Mouse (Mus musculus): Measurements from ENCODE around the gene Atat1. TPM values are rescaled to one million over a fixed set of nuclear protein-coding genes. Genes with fewer than 3 reads are reported as not detected.
A peak's percentile ranks its signal among the peaks of the same experiment; 100 is the strongest.

Gene Atat1
- polyA plus RNA-seq, 1 experiment from 2014 or later: 105 TPM

GRCm38 (mm10) chr17:35923281-35923680, 13.4 kb upstream of the Atat1 start:
- no peak for DNase-seq (ENCODE audit: extremely low spot score, low spot score)
- Histone ChIP-seq H3K4me1 (peaks cover 27% of the 10 kb centered on the region), H3K36me3 (replicated peaks) (peaks cover 77% of the 10 kb centered on the region), H3K27me3 (ENCODE audit: poor library complexity, severe bottlenecking) (no peaks in the 10 kb centered on the region), H3K4me3 (no peak overlapping the region), H3K9me3 (no peaks in the 10 kb centered on the region), H3K27ac (no peak overlapping the region)
- 93% methylated on average over 4 of the region's 4 CpGs for WGBS

DNA sequence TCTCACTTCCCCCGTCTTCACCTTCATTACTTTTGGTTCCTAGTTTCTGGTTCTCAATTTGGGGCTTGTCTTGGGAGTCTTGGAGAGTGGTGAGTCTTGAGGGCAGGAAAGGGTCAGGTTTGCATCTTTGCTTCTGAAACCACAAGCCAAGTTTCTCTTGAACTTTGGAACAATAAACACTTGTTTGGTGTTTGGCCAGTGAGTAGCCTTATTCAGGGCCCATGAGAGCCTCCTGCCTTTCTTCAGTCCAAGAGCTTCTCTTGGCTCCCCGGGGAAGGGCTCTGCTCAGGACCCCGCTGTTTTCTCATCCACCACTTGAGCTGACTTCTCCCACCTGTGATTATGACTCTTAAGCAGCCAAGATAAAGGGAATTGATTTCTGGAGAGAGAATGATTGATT, 12.7 kb upstream of the Atat1 start:
- H3K4me1 ChIP-seq: peaks cover 27% of the 10 kb centered on the region
- H3K4me3 ChIP-seq: no peak overlapping the region
- no peak overlapping the region for H3K27ac ChIP-seq
- H3K36me3 ChIP-seq (replicated peaks): peaks cover 73% of the 10 kb centered on the region
- no peak for DNase-seq (ENCODE audit: extremely low spot score, low spot score)
- no peaks in the 10 kb centered on the region for H3K9me3 ChIP-seq
- H3K27me3 ChIP-seq (ENCODE audit: poor library complexity, severe bottlenecking): no peaks in the 10 kb centered on the region
- 97% methylated on average over 3 of the region's 3 CpGs for WGBS

DNA sequence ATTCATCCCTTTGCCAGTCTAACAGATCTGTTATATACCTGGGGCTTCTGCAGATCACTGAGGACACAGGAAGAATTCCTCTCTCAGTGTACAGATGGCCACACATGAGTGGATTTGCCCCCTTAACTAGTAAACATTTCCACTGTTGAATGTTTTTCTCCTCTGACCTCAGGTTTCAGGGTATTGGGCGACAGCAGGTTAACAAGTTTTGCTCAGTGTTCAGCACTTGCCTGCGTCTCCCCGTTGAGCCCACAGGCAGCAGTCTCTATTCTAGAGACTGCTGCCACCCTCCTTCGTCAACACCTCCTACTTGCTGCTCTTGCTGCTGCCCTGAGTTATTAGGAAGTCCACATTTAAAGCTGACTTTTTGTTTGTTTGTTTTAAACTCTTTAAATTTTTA, 11.8 kb upstream of the Atat1 start:
- 90% methylated on average over 4 of the region's 4 CpGs for WGBS
- Histone ChIP-seq H3K36me3 (replicated peaks) (peaks cover 71% of the 10 kb centered on the region), H3K27ac (0 out of 2 replicates have a peak overlapping the region, but pooled peaks have one; percentile 97), H3K4me1 (peaks cover 27% of the 10 kb centered on the region), H3K27me3 (ENCODE audit: poor library complexity, severe bottlenecking) (no peaks in the 10 kb centered on the region), H3K9me3 (no peaks in the 10 kb centered on the region), H3K4me3 (no peak overlapping the region)
- DNase-seq (ENCODE audit: extremely low spot score, low spot score): no peak

- Histone ChIP-seq H3K27me3 (ENCODE audit: poor library complexity, severe bottlenecking) (no peaks in the 10 kb centered on the region), H3K4me1 (peaks cover 27% of the 10 kb centered on the region), H3K4me3 (peak overlapping the region; percentile 18; the same call in 1 of the 2 replicates), H3K9me3 (no peaks in the 10 kb centered on the region), H3K27ac (peak overlapping the region; percentile 97), H3K36me3 (replicated peaks) (peaks cover 64% of the 10 kb centered on the region)
- WGBS: 81% methylated on average over 5 of the region's 5 CpGs
- DNase-seq (ENCODE audit: extremely low spot score, low spot score): no peak
Observed at GRCm38 (mm10) chr17:35920862-35921562, 11.1 kb upstream of the Atat1 start.

DNA sequence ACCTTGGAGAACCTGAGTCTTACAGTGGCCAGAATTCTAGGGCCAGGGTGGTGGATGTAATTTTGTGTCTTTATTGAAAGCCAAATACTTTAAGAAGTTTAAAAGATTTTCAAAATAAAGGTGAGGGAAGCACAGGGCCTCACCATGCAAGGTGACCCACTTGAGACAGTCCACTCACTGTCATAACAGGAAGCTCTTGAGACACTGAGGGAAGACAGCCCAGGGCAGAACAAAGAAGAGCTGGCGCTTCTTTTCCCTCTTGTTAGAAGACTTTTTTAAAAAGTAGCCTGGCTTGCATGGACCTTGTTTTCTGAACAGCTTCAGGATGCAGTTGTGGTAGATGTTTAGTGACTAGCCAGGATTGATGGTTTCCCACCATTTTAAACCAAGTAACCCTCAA, 10.5 kb upstream of the Atat1 start:
- no peak for DNase-seq (ENCODE audit: extremely low spot score, low spot score)
- Histone ChIP-seq H3K27me3 (ENCODE audit: poor library complexity, severe bottlenecking) (no peaks in the 10 kb centered on the region), H3K4me1 (peaks cover 31% of the 10 kb centered on the region), H3K36me3 (replicated peaks) (peaks cover 57% of the 10 kb centered on the region), H3K4me3 (peak overlapping the region; percentile 83; the same call in 1 of the 2 replicates), H3K27ac (peak overlapping the region; percentile 97), H3K9me3 (no peaks in the 10 kb centered on the region)
- WGBS: 85% methylated on average over 1 of the region's 1 CpGs

- H3K4me3 ChIP-seq: peak overlapping the region; percentile 83
- 65% methylated on average over 6 of the region's 6 CpGs for WGBS
- H3K36me3 ChIP-seq (replicated peaks): peaks cover 52% of the 10 kb centered on the region
Observed at GRCm38 (mm10) chr17:35919864-35920301, 10.0 kb upstream of the Atat1 start.

DNA sequence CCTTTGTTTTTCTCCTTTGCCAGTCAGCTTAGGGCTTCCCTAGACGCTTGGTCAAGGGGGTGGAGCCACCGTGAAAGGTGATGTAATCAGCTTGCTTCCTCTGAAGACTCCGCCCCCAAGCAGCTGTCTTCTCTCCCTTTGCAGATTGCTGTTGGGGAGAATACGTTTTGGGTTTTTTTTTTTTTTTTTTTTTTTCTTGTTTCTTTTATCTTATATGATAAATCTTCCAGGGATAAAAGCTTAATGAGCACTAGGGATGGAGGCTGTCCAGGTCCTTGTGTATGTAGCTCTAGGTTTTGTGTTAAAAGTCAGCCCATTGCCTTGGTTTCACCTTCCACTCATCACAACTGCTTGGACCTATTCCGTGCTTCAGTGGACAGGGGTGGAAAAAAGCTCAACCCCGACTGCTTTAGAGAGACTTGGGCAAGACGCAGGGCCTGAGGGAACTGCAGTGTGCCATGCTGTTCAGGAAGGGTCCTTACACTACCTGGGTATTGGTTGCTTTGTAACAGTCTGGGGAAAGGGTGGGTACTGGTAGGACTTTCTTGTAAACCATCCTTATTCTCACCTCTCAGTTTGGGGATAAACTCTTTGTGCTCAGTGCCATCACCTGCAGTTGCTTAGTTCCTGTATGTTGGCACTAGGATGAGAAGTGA, 9.3 kb upstream of the Atat1 start:
- H3K36me3 ChIP-seq (replicated peaks): peaks cover 50% of the 10 kb centered on the region
- H3K27me3 ChIP-seq (ENCODE audit: poor library complexity, severe bottlenecking): no peaks in the 10 kb centered on the region
- H3K9me3 ChIP-seq: no peaks in the 10 kb centered on the region
- H3K4me3 ChIP-seq: peak overlapping the region; percentile 83
- peak overlapping the region; percentile 97 for H3K27ac ChIP-seq
- peak; percentile 88 for DNase-seq (ENCODE audit: extremely low spot score, low spot score)
- 21% methylated on average over 7 of the region's 7 CpGs for WGBS
- H3K4me1 ChIP-seq: peaks cover 36% of the 10 kb centered on the region

More at GRCm38 (mm10) chr17:35919864-35920301, 10.0 kb upstream of the Atat1 start:
- Histone ChIP-seq H3K4me1 (peaks cover 36% of the 10 kb centered on the region), H3K9me3 (no peaks in the 10 kb centered on the region), H3K27ac (peak overlapping the region; percentile 97), H3K27me3 (ENCODE audit: poor library complexity, severe bottlenecking) (no peaks in the 10 kb centered on the region)
- no peak for DNase-seq (ENCODE audit: extremely low spot score, low spot score)

GRCm38 (mm10) chr17:35918276-35919059, 8.6 kb upstream of the Atat1 start:
- under 1% methylated on average over 11 of the region's 11 CpGs for WGBS

DNA sequence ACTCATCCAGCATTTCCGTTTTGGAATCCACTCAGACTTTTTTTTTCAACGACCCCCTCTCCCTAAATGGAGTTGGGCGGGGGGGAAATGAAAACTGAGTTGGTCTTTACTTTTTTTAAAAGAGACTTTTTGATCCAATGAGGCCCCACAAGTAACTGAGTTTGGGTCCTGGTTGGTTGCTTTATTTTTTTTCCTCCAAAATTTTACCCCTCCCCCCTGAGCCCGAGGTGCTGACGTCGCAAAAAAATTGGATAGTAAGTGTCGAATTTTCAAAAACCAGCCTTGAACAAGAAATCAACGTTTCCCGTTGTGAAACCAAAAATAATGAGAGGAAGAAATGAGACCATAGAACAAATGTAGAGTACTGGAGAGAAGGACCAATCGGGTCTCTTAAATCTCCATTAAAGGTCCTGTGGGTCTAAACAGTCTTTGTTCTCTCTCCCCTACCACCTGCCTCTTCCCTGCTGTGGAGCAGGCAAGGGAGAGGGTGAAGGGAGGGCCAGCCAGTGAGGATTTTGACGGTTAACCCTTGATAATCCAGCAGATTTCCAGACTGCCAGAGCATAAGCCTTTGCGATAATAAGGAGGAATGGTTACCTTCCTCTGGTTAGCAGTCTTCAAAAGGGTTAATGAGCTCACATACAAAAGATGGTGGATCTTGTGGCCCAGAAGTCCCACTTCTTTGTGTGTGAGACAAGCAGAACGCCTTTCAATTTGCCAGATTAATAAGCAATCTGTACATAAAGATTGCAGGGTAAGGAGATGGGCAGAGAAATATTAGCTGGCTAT, 7.8 kb upstream of the Atat1 start:
- Histone ChIP-seq H3K27me3 (ENCODE audit: poor library complexity, severe bottlenecking) (no peaks in the 10 kb centered on the region), H3K9me3 (no peaks in the 10 kb centered on the region), H3K27ac (peak overlapping the region; percentile 97), H3K4me1 (peaks cover 36% of the 10 kb centered on the region), H3K36me3 (replicated peaks) (peaks cover 50% of the 10 kb centered on the region), H3K4me3 (peak overlapping the region; percentile 83)
- peak; percentile 65 for DNase-seq (ENCODE audit: extremely low spot score, low spot score)
- WGBS: under 1% methylated on average over 13 of the region's 13 CpGs

More at GRCm38 (mm10) chr17:35918276-35919059, 8.6 kb upstream of the Atat1 start:
- peak; percentile 53 for DNase-seq (ENCODE audit: extremely low spot score, low spot score)
- H3K4me1 ChIP-seq: peaks cover 36% of the 10 kb centered on the region
- peak overlapping the region; percentile 97 for H3K27ac ChIP-seq
- H3K36me3 ChIP-seq (replicated peaks): peaks cover 50% of the 10 kb centered on the region
- H3K9me3 ChIP-seq: no peaks in the 10 kb centered on the region
- no peaks in the 10 kb centered on the region for H3K27me3 ChIP-seq (ENCODE audit: poor library complexity, severe bottlenecking)
- H3K4me3 ChIP-seq: peak overlapping the region; percentile 83

DNA sequence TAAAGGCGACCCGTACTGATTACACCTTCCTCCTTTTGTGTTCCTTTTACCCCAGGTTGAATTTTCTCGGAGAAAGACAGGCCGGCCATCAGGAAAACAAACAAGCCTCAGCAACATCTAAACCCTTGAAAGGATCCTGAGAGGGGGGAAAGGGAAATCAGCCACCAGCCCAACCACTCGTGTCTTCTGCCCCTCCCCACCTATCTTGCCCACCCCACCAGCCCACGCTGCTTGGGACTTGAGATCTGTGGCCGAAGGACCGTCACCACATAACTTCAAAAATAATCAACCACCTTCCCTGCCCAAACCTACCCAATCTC, 7.2 kb upstream of the Atat1 start:
- 0% methylated on average over 8 of the region's 8 CpGs for WGBS
- no peak for DNase-seq (ENCODE audit: extremely low spot score, low spot score)
- H3K4me1 ChIP-seq: peaks cover 36% of the 10 kb centered on the region
- peak overlapping the region; percentile 97 for H3K27ac ChIP-seq
- no peaks in the 10 kb centered on the region for H3K27me3 ChIP-seq (ENCODE audit: poor library complexity, severe bottlenecking)
- peak overlapping the region; percentile 83 for H3K4me3 ChIP-seq
- no peaks in the 10 kb centered on the region for H3K9me3 ChIP-seq
- peaks cover 51% of the 10 kb centered on the region for H3K36me3 ChIP-seq (replicated peaks)

- Histone ChIP-seq H3K4me1 (peaks cover 34% of the 10 kb centered on the region), H3K27ac (peak within 1 kb of the TSS; percentile 97), H3K4me3 (peak within 1 kb of the TSS; percentile 83), H3K9me3 (no peaks in the 10 kb centered on the region), H3K27me3 (ENCODE audit: poor library complexity, severe bottlenecking) (no peaks in the 10 kb centered on the region), H3K36me3 (replicated peaks) (peaks cover 54% of the 10 kb centered on the region)
- DNase-seq (ENCODE audit: extremely low spot score, low spot score): peak; percentile 99
- WGBS: under 1% methylated on average over 83 of the region's 83 CpGs
Observed at GRCm38 (mm10) chr17:35916297-35917142, 6.6 kb upstream of the Atat1 start, which contains the start of the genes Mrps18b and Ppp1r10. Gene Mrps18b, minus strand, starts transcription at chr17:35916389. Gene Ppp1r10, plus strand, starts transcription at chr17:35916434.
